Mouse (Mus musculus): ENCODE measurements around the gene Map3k11.

- TF ChIP-seq CTCF (conservative IDR thresholded peaks at IDR 0.05; ENCODE audit: insufficient read depth, insufficient read length, low read depth, low read length) (no peak), POLR2A (IDR thresholded peaks at IDR 0.05; ENCODE audit: low read depth, low read length) (no peak)
These were observed 516 bp downstream of the Map3k11 start for GRCm38 (mm10) chr19:5689088-5689428.
